Mouse (Mus musculus) cortical plate, adult 2 months (tissue): Measurements from ENCODE around the gene Slamf1.

Experiments used
- CTCF ChIP-seq: fragments of 200-500 bp; IDR thresholded peaks from 2 replicates; pipeline ENCODE4 v1.5.1; 2011; ENCODE audit warnings: mild to moderate bottlenecking, control low read depth, low read length; ENCODE audit not compliant: insufficient read depth; ENCODE audit errors: extremely low read depth
- POLR2A ChIP-seq: fragments of 200-500 bp; IDR thresholded peaks from 2 replicates; pipeline ENCODE4 v1.6.1; 2011; ENCODE audit warnings: mild to moderate bottlenecking, low read length, control low read depth; ENCODE audit not compliant: insufficient read depth; ENCODE audit errors: extremely low read depth

- no peak for TF ChIP-seq POLR2A
- no peak for TF ChIP-seq CTCF
Measured at GRCm38 (mm10) chr1:171821331-171821730, 54.4 kb downstream of the Slamf1 start.
